Mouse (Mus musculus) Patski (cell line): ENCODE results near the gene Ggt7. TPM values are rescaled to one million over a fixed set of nuclear protein-coding genes. Genes with fewer than 3 reads are reported as not detected.
"Not testable (repeated sequence)": the region's sequence is repeated elsewhere in the genome, so short reads cannot be mapped to it uniquely, and the experiment has no call there.

ENCODE experiments used
- ATAC-seq: fragments of 100-300 bp; one replicate; pipeline ENCODE4 v1.8.0; 2021
- CTCF ChIA-PET: fragments of 350-600 bp; sonication (Branson Sonifier 250); formaldehyde crosslinking; loops from one replicate; lab custom pipeline; 2022; ENCODE audit warnings: inconsistent platforms; lab: Charles Lee
- POLR2A ChIA-PET: fragments of 350-600 bp; sonication (Branson Sonifier 250); formaldehyde crosslinking; loops from one replicate; lab custom pipeline; 2022; ENCODE audit warnings: antibody characterized with exemption, inconsistent platforms; lab: Charles Lee
- DNase-seq: peaks from one replicate; pipeline ENCODE4 v3.0.0-alpha.2; 2011; ENCODE audit warnings: low read depth, low spot score
- H3K27me3 ChIP-seq: fragments of 371-371 bp; one replicate; pipeline ENCODE4 v1.5.1; 2021
- CTCF ChIP-seq: fragments of 100-300 bp; IDR thresholded peaks from one replicate; pipeline ENCODE4 v1.5.1; 2021
- in situ Hi-C: fragments of 300-500 bp; cut with MboI; formaldehyde crosslinking; loops from 3 replicates; pipeline ENCODE4 v1.11.1; 2018; ENCODE audit warnings: low pct_unique_long_range_greater_than_20kb, mixed read lengths
- polyA plus RNA-seq: library from polyadenylated mRNA; unstranded; gene quantifications from one replicate; pipeline ENCODE4 v1.2.3, GENCODE M21; 2021

The Ggt7 gene
- 27.0 TPM for polyA plus RNA-seq

DNA sequence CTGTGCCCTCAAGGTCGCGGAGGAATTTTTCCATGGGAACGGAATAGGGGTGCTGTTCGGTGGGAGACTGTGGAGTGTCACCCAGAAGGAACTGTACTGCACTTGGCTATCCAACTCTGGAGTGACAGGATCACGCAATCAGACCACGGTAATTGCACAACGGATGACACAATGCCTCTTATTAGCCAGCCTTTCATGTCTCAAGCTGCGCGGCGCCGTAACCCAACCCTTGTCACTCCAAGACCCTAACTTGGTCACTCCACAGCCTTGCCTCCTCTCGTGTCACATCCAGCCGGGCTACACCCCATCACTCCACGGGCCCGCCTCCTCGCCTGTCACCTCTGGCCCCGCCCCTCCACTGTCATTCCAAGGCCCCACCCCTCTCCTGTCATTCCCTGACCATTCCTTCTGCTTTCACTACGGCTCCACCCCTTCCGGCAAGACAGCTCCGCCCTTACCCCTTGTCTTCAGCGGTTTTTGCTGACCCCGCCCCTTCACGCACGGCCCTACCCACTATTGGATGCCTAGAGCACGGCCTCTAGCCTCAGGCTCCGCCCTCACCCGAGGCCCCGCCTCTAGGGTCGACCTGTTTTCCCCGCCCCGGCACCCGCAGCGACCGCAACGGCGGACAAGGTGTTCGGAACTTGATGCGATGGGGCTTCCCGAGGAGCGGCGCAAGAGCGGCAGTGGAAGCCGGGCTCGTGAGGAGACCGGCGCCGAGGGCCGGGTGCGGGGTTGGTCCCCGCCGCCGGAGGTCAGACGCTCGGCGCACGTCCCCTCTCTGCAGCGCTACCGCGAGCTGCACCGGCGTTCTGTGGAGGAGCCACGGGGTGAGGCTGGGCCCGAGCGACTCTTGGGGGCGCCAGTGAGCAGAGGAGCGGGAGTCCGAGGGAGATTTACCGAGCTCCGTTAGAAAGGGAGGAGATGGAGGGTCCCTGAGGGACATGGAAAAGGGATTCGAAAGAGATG is at the start of gene Ggt7, which contains the start of gene Acss2:
TSS of gene Ggt7 (minus strand) at position 783 of the 969 bp plus-strand sequence.
TSS of gene Acss2 (plus strand) at position 494 of the 969 bp plus-strand sequence.
- ATAC-seq (peak; percentile 94), DNase-seq (peak; percentile 90)
- in situ Hi-C loops = loop anchor here (5.0 to 10.0 kb wide), 3 partner anchors 70 to 247 kb away; no protein-coding TSS in a partner anchor
- POLR2A ChIA-PET = no interaction called here
- CTCF ChIA-PET = interaction anchor here (0.9 to 3.4 kb wide), 8 partner anchors 10 to 110 kb away, joined by 3 to 40 read pairs (median 4); no protein-coding TSS in a partner anchor
- no peaks in the 10 kb centered on the region for H3K27me3 ChIP-seq
- TF ChIP-seq CTCF = peak; percentile 100

- ATAC-seq = no peak
- no peak for TF ChIP-seq CTCF
- H3K27me3 ChIP-seq = no peaks in the 10 kb centered on the region
- in situ Hi-C loops = no loop called here
- ChIA-PET POLR2A (no interaction called here), CTCF (interaction anchor here (1.5 kb wide), 1 partner anchor 15 kb away, joined by 3 read pairs; no protein-coding TSS in a partner anchor)
- DNase-seq = no peak
Observed at GRCm38 (mm10) chr2:155567751-155568150, 49.7 kb upstream of the Ggt7 start.

- TF ChIP-seq CTCF = no peak
- no peak for ATAC-seq
- POLR2A ChIA-PET = no interaction called here
- in situ Hi-C loops = no loop called here
- CTCF ChIA-PET = interaction anchor here (1.1 kb wide), 1 partner anchor 35 kb away, joined by 3 read pairs; no protein-coding TSS in a partner anchor
- no peak for DNase-seq
- no peaks in the 10 kb centered on the region for H3K27me3 ChIP-seq
Observed at GRCm38 (mm10) chr2:155562934-155563333, 44.9 kb upstream of the Ggt7 start.

DNA sequence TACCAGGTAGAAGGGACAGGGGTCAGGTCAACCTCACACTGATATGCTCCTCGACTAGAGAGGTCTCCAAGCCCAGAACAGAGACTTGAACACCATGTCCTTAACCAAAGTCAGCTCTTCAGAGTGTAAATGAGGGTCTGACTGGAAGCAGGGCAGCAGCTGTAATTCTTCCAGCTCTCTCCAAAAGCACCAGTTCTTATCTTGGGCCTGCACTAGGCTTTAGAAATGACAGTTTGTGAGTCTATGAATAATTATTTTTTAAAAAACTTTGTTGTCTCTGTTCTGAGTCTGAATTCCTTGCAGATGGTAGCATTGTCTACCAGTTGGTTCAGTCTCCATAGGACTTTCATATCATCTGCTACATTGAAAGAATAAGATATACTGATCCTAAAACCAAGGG is 44.2 kb upstream of the Ggt7 start:
- H3K27me3 ChIP-seq = no peaks in the 10 kb centered on the region
- no peak for DNase-seq
- TF ChIP-seq CTCF = no peak
- POLR2A ChIA-PET = no interaction called here
- no peak for ATAC-seq
- CTCF ChIA-PET = interaction anchor here (1.1 kb wide), 1 partner anchor 34 kb away, joined by 3 read pairs; no protein-coding TSS in a partner anchor
- in situ Hi-C loops = no loop called here

- ATAC-seq (no peak), DNase-seq (no peak)
- H3K27me3 ChIP-seq = no peaks in the 10 kb centered on the region
- in situ Hi-C loops = no loop called here
- CTCF ChIA-PET = interaction anchor here (1.0 to 1.4 kb wide), 2 partner anchors 13 to 18 kb away, joined by 4 to 5 read pairs; no protein-coding TSS in a partner anchor
- TF ChIP-seq CTCF = no peak
- POLR2A ChIA-PET = no interaction called here
Observed at GRCm38 (mm10) chr2:155554426-155554985, 36.5 kb upstream of the Ggt7 start.

DNA sequence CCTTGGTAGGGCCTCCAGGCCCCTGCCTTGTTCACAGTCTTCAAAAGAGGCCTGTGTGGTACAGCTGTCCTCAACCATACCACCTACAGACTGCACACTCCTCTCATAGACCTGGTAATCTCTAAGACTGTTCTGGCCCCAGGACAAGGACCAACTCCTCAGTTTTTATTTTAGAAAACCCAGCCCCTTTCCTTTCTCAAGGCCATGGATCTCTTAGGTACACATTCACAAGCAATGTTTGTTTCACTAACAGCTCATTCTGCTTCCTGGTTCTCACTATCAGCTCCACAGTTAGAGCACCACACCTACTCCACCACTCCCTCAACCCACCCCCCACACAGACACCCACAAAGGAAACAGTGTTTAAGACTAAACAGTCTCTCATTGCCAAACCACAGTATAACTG is 34.9 kb upstream of the Ggt7 start:
- no peak for TF ChIP-seq CTCF
- DNase-seq = no peak
- in situ Hi-C loops = no loop called here
- CTCF ChIA-PET = interaction anchor here (0.7 to 1.8 kb wide), 4 partner anchors 15 to 35 kb away, joined by 3 to 4 read pairs (median 3); partner anchors contain the start of genes Acss2 and Ggt7
- no peaks in the 10 kb centered on the region for H3K27me3 ChIP-seq
- POLR2A ChIA-PET = no interaction called here
- ATAC-seq = no peak

GRCm38 (mm10) chr2:155552336-155552735 is 34.3 kb upstream of the Ggt7 start:
- no peak for TF ChIP-seq CTCF
- in situ Hi-C loops = no loop called here
- ATAC-seq = no peak
- H3K27me3 ChIP-seq = no peaks in the 10 kb centered on the region
- CTCF ChIA-PET = interaction anchor here (0.8 to 1.8 kb wide), 3 partner anchors 16 to 34 kb away, joined by 3 to 4 read pairs (median 3); partner anchors contain the start of genes Acss2 and Ggt7
- no peak for DNase-seq
- POLR2A ChIA-PET = no interaction called here

DNA sequence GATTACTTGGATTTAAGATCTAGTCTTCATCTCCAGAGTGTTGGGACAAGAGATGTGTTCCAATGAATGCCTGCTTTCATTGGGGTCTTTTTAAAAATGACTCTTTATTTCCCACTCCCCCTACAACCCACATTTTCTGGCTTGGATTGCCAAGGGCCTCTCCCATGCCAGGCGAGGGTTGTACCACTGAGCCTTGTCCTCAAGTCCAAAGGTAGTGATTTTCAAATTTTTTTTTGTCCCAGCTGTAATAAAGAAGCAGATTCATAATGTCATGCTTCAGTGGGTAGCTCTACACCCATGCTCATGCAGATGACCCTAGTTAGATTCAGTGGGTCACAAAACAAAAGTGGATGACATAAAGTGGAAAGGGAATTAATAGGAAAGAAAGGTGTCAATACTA is 28.9 kb upstream of the Ggt7 start:
- no peak for TF ChIP-seq CTCF
- POLR2A ChIA-PET = no interaction called here
- no peaks in the 10 kb centered on the region for H3K27me3 ChIP-seq
- no peak for ATAC-seq
- CTCF ChIA-PET = no interaction called here
- in situ Hi-C loops = no loop called here
- no peak for DNase-seq

GRCm38 (mm10) chr2:155540822-155541458 is 22.9 kb upstream of the Ggt7 start:
- peak; percentile 35 for DNase-seq
- CTCF ChIA-PET = interaction anchor here (1.9 to 2.6 kb wide), 3 partner anchors 9 to 14 kb away, joined by 5 to 6 read pairs (median 5); no protein-coding TSS in a partner anchor
- H3K27me3 ChIP-seq = no peaks in the 10 kb centered on the region
- in situ Hi-C loops = no loop called here
- no peak for ATAC-seq
- TF ChIP-seq CTCF = no peak
- POLR2A ChIA-PET = interaction anchor here (0.6 kb wide), 1 partner anchor 249 kb away, joined by 3 read pairs; no protein-coding TSS in a partner anchor

DNA sequence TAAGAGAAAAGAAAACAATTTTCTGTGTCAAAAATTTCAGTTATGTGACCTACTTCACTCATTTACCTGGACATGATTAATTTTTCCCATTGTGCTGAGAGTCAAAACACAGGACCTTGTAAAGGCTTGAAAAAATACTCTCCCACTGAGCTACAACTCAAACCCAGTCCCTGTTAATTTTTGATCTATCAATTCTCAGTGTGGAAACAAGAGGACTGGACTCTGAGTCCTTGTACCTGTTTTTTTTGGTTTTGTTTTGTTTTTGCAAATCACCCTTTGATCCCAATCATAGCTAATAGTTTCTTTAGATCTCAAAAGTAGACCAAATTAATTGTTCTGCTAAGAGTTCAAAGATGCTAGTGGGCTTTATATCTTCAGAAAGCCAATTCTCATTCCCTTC is 21.7 kb upstream of the Ggt7 start:
- in situ Hi-C loops = no loop called here
- POLR2A ChIA-PET = no interaction called here
- CTCF ChIA-PET = interaction anchor here (0.7 to 2.6 kb wide), 4 partner anchors 9 to 51 kb away, joined by 3 to 6 read pairs (median 4); no protein-coding TSS in a partner anchor
- no peaks in the 10 kb centered on the region for H3K27me3 ChIP-seq
- no peak for TF ChIP-seq CTCF
- ATAC-seq (no peak), DNase-seq (no peak)

GRCm38 (mm10) chr2:155538463-155539057 is 20.5 kb upstream of the Ggt7 start:
- DNase-seq, POLR2A ChIA-PET, H3K27me3 ChIP-seq, in situ Hi-C loops, ATAC-seq, CTCF ChIA-PET: not testable (repeated sequence)
